Mouse (Mus musculus): ENCODE results near the gene Gm20388. TPM values are rescaled to one million over a fixed set of nuclear protein-coding genes. Genes with fewer than 3 reads are reported as not detected.
A peak's percentile ranks its signal among the peaks of the same experiment; 100 is the strongest.

Gm20388 gene
- polyA plus RNA-seq, 1 experiment from 2014 or later, result 7.4 TPM

GRCm38 (mm10) chr8:120493508-120494464, 583.1 kb downstream of the Gm20388 start:
- no peak overlapping the region for H3K4me2 ChIP-seq (ENCODE audit: low read depth, low read length)

DNA sequence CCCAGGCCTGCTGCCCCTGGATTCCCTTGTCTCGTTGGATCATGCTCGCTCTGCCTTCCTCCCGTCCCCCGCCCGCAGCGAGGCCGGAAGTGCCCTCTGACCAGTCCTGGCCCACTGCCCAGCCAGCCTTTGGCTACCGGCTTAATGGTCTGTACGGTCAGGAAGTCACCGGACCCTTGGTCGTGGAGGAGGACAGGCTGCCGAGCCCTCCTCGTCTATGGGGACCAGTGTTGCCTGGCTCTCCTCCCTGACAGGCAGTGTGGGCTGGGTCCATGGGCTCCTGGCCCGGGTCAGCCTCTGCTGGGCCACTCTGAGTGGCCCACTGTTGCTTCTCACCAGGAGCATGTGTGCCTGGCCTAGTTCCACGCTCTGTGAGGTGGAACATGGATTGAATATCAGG, 584.3 kb downstream of the Gm20388 start:
- Histone ChIP-seq H3K9me3 (replicated peaks; ENCODE audit: control insufficient read depth, low read length) (no peaks in the 10 kb centered on the region), H3K36me3 (ENCODE audit: control insufficient read depth, insufficient read depth, low read length) (no peaks in the 10 kb centered on the region), H3K27me3 (ENCODE audit: control insufficient read depth, insufficient read depth, low read length) (no peaks in the 10 kb centered on the region), H3K9ac (ENCODE audit: low read length) (peak overlapping the region; percentile 46), H3K4me3 (replicated peaks; ENCODE audit: low read length) (no peak overlapping the region), H3K4me2 (ENCODE audit: low read depth, low read length) (0 out of 2 replicates have a peak overlapping the region, but pooled peaks have one; percentile 13), H3K27ac (ENCODE audit: low read length) (peak overlapping the region; percentile 48), H3K4me1 (ENCODE audit: control insufficient read depth, insufficient read depth, low read length) (peaks cover 74% of the 10 kb centered on the region)
- 51% methylated on average over 15 of the region's 15 CpGs for WGBS
- ATAC-seq (ENCODE audit: insufficient read depth, low FRiP score), result no peak

More at GRCm38 (mm10) chr8:120493508-120494464, 583.1 kb downstream of the Gm20388 start:
- Histone ChIP-seq H3K36me3 (ENCODE audit: control insufficient read depth, insufficient read depth, low read length) (no peaks in the 10 kb centered on the region), H3K9me3 (replicated peaks; ENCODE audit: control insufficient read depth, low read length) (no peaks in the 10 kb centered on the region), H3K27ac (ENCODE audit: low read length) (peak overlapping the region; percentile 36; the same call in 1 of the 2 replicates), H3K9ac (ENCODE audit: low read length) (peak overlapping the region; percentile 43; the same call in 1 of the 2 replicates), H3K4me1 (ENCODE audit: control insufficient read depth, insufficient read depth, low read length) (peaks cover 74% of the 10 kb centered on the region), H3K4me3 (replicated peaks; ENCODE audit: low read length) (no peak overlapping the region), H3K27me3 (ENCODE audit: control insufficient read depth, insufficient read depth, low read length) (no peaks in the 10 kb centered on the region)
- ATAC-seq (ENCODE audit: insufficient read depth, low FRiP score), result no peak
- WGBS, result 61% methylated on average over 16 of the region's 16 CpGs

- Histone ChIP-seq H3K9ac (ENCODE audit: low read length) (no peak overlapping the region), H3K27me3 (ENCODE audit: control insufficient read depth, insufficient read depth, low read length) (no peaks in the 10 kb centered on the region), H3K4me2 (ENCODE audit: low read depth, low read length) (no peak overlapping the region), H3K36me3 (ENCODE audit: control insufficient read depth, insufficient read depth, low read length) (no peaks in the 10 kb centered on the region), H3K4me1 (ENCODE audit: control insufficient read depth, insufficient read depth, low read length) (peaks cover 77% of the 10 kb centered on the region), H3K4me3 (replicated peaks; ENCODE audit: low read length) (no peak overlapping the region), H3K9me3 (replicated peaks; ENCODE audit: control insufficient read depth, low read length) (no peaks in the 10 kb centered on the region), H3K27ac (ENCODE audit: low read length) (no peak overlapping the region)
- no peak for ATAC-seq (ENCODE audit: insufficient read depth, low FRiP score)
- WGBS, result 73% methylated on average over 5 of the region's 5 CpGs
Observed at GRCm38 (mm10) chr8:120495461-120495860, 584.8 kb downstream of the Gm20388 start.

DNA sequence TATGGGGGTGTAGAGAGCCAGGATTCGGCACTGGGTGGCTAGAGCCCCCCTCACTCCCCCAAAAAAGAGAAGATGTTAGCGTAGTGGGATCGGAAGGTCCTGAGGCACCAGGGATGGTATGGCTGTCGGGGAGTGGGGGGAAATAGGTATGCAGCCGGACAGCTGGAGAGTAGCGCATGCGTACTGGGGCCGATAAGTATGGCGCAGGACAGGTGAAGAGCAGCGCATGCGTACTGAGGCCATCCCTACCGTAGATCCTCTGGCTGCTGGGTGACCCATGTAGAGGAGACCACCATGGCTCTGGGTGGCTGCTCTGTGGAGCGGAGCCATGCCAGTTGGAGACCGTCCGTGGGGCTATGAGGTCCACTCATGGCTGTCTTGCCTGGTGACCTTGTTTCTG, 585.8 kb downstream of the Gm20388 start:
- H3K4me1 ChIP-seq (ENCODE audit: control insufficient read depth, insufficient read depth, low read length), result peaks cover 77% of the 10 kb centered on the region
- H3K36me3 ChIP-seq (ENCODE audit: control insufficient read depth, insufficient read depth, low read length), result no peaks in the 10 kb centered on the region
- H3K4me2 ChIP-seq (ENCODE audit: low read depth, low read length), result no peak overlapping the region
- no peaks in the 10 kb centered on the region for H3K27me3 ChIP-seq (ENCODE audit: control insufficient read depth, insufficient read depth, low read length)
- no peak overlapping the region for H3K4me3 ChIP-seq (replicated peaks; ENCODE audit: low read length)
- WGBS, result 97% methylated on average over 15 of the region's 15 CpGs
- no peak for ATAC-seq (ENCODE audit: insufficient read depth, low FRiP score)
- no peak overlapping the region for H3K9ac ChIP-seq (ENCODE audit: low read length)
- H3K9me3 ChIP-seq (replicated peaks; ENCODE audit: control insufficient read depth, low read length), result no peaks in the 10 kb centered on the region
- H3K27ac ChIP-seq (ENCODE audit: low read length), result no peak overlapping the region

DNA sequence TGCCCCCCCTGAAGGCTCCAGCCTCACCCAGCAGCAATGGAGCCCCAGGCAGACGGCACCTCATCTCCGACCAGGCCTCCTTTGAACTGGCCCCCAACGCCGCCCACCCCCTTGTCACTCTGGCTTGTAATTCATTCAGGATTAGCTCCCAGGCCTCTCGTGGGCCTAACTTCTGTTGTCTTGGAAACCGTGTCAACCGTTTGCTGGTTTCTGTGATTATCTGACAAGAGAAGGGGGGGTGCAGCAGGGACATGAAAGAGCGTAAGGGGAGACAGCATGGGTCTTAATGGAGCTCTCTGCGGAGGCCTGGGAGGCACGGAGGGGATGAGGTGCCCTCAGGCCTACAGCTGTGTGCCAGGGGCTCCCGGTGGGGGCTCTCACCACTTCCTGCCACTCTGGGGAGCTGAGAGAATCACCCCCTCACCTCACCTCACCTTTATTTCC, 586.9 kb downstream of the Gm20388 start:
- no peak overlapping the region for H3K27ac ChIP-seq (ENCODE audit: low read length)
- WGBS, result 43% methylated on average over 11 of the region's 11 CpGs
- H3K36me3 ChIP-seq (ENCODE audit: control insufficient read depth, insufficient read depth, low read length), result no peaks in the 10 kb centered on the region

GRCm38 (mm10) chr8:120498349-120498831, 587.7 kb downstream of the Gm20388 start:
- Histone ChIP-seq H3K4me2 (ENCODE audit: low read depth, low read length) (peak overlapping the region; percentile 43), H3K9me3 (replicated peaks; ENCODE audit: control insufficient read depth, low read length) (no peaks in the 10 kb centered on the region), H3K27me3 (ENCODE audit: control insufficient read depth, insufficient read depth, low read length) (no peaks in the 10 kb centered on the region), H3K9ac (ENCODE audit: low read length) (peak overlapping the region; percentile 52), H3K27ac (ENCODE audit: low read length) (peak overlapping the region; percentile 81), H3K4me1 (ENCODE audit: control insufficient read depth, insufficient read depth, low read length) (peaks cover 72% of the 10 kb centered on the region), H3K36me3 (ENCODE audit: control insufficient read depth, insufficient read depth, low read length) (no peaks in the 10 kb centered on the region), H3K4me3 (replicated peaks; ENCODE audit: low read length) (peak overlapping the region; percentile 17; the same call in 1 of the 2 replicates)
- 17% methylated on average over 4 of the region's 4 CpGs for WGBS
- peak; percentile 41; the same call in 1 of the 2 replicates for ATAC-seq (ENCODE audit: insufficient read depth, low FRiP score)

More for the DNA sequence above, 586.9 kb downstream of the Gm20388 start:
- Histone ChIP-seq H3K4me2 (ENCODE audit: low read depth, low read length) (no peak overlapping the region), H3K27me3 (ENCODE audit: control insufficient read depth, insufficient read depth, low read length) (no peaks in the 10 kb centered on the region), H3K9me3 (replicated peaks; ENCODE audit: control insufficient read depth, low read length) (no peaks in the 10 kb centered on the region), H3K4me3 (replicated peaks; ENCODE audit: low read length) (no peak overlapping the region), H3K9ac (ENCODE audit: low read length) (0 out of 2 replicates have a peak overlapping the region, but pooled peaks have one; percentile 28), H3K4me1 (ENCODE audit: control insufficient read depth, insufficient read depth, low read length) (peaks cover 76% of the 10 kb centered on the region)
- no peak for ATAC-seq (ENCODE audit: insufficient read depth, low FRiP score)

GRCm38 (mm10) chr8:120498926-120499605, 588.4 kb downstream of the Gm20388 start:
- WGBS, result 35% methylated on average over 9 of the region's 9 CpGs
- Histone ChIP-seq H3K4me3 (replicated peaks; ENCODE audit: low read length) (peak overlapping the region; percentile 17; the same call in 1 of the 2 replicates), H3K36me3 (ENCODE audit: control insufficient read depth, insufficient read depth, low read length) (no peaks in the 10 kb centered on the region), H3K4me2 (ENCODE audit: low read depth, low read length) (peak overlapping the region; percentile 43), H3K9me3 (replicated peaks; ENCODE audit: control insufficient read depth, low read length) (no peaks in the 10 kb centered on the region), H3K27ac (ENCODE audit: low read length) (peak overlapping the region; percentile 81), H3K27me3 (ENCODE audit: control insufficient read depth, insufficient read depth, low read length) (no peaks in the 10 kb centered on the region), H3K9ac (ENCODE audit: low read length) (peak overlapping the region; percentile 52), H3K4me1 (ENCODE audit: control insufficient read depth, insufficient read depth, low read length) (peaks cover 70% of the 10 kb centered on the region)
- peak; percentile 88 for ATAC-seq (ENCODE audit: insufficient read depth, low FRiP score)

- no peaks in the 10 kb centered on the region for H3K27me3 ChIP-seq (ENCODE audit: control insufficient read depth, insufficient read depth, low read length)
- no peak overlapping the region for H3K4me3 ChIP-seq (replicated peaks; ENCODE audit: low read length)
- peak overlapping the region; percentile 18; the same call in 1 of the 2 replicates for H3K27ac ChIP-seq (ENCODE audit: low read length)
- no peak for ATAC-seq (ENCODE audit: insufficient read depth, low FRiP score)
- peaks cover 71% of the 10 kb centered on the region for H3K4me1 ChIP-seq (ENCODE audit: control insufficient read depth, insufficient read depth, low read length)
- WGBS, result 65% methylated on average over 8 of the region's 8 CpGs
- no peak overlapping the region for H3K4me2 ChIP-seq (ENCODE audit: low read depth, low read length)
- H3K36me3 ChIP-seq (ENCODE audit: control insufficient read depth, insufficient read depth, low read length), result no peaks in the 10 kb centered on the region
- H3K9me3 ChIP-seq (replicated peaks; ENCODE audit: control insufficient read depth, low read length), result no peaks in the 10 kb centered on the region
- H3K9ac ChIP-seq (ENCODE audit: low read length), result peak overlapping the region; percentile 24; the same call in 1 of the 2 replicates
Observed at GRCm38 (mm10) chr8:120500701-120501261, 590.1 kb downstream of the Gm20388 start.
